Mouse (Mus musculus) cerebellum, adult 2 months (tissue): ENCODE results near the gene Ppfibp2. TPM values are rescaled to one million over a fixed set of nuclear protein-coding genes. Genes with fewer than 3 reads are reported as not detected.

Source experiments
- DNase-seq, 2 experiments: peaks; one replicate each; pipeline ENCODE4 v3.0.0; 2021
- H3K27ac ChIP-seq: fragments of 200-500 bp; 2 replicates; pipeline ENCODE4 v1.5.1; 2012; ENCODE audit warnings: low read length, control low read depth, inconsistent platforms; ENCODE audit not compliant: insufficient read depth
- H3K27me3 ChIP-seq: fragments of 200-500 bp; 2 replicates; pipeline ENCODE4 v1.6.1; 2012; ENCODE audit warnings: inconsistent platforms, mild to moderate bottlenecking, low read length, moderate library complexity; ENCODE audit not compliant: control insufficient read depth, insufficient read depth
- H3K4me1 ChIP-seq: fragments of 200-500 bp; 2 replicates; pipeline ENCODE4 v1.6.1; 2011; ENCODE audit warnings: low read length; ENCODE audit not compliant: control insufficient read depth, insufficient read depth
- H3K4me3 ChIP-seq: fragments of 200-500 bp; replicated peaks from 2 replicates; pipeline ENCODE3; 2011; ENCODE audit warnings: mild to moderate bottlenecking, low read depth, low read length, control low read depth; ENCODE audit not compliant: insufficient read depth
- CTCF ChIP-seq: fragments of 200-500 bp; IDR thresholded peaks from 2 replicates; pipeline ENCODE4 v1.5.1; 2011; ENCODE audit warnings: low read depth, mild to moderate bottlenecking, control low read depth, low read length, moderate library complexity, borderline replicate concordance; ENCODE audit not compliant: insufficient read depth
- POLR2A ChIP-seq: fragments of 200-500 bp; IDR thresholded peaks from 2 replicates; pipeline ENCODE4 v1.6.1; 2011; ENCODE audit warnings: low read length, control low read depth, borderline replicate concordance; ENCODE audit not compliant: insufficient read depth
- WGBS: fragments of 180-500 bp; shearing (Covaris S2); methylation state at CpG from one replicate; pipeline ENCODE4 v1.1.7; 2018; 5-methylcytosine and 5-hydroxymethylcytosine counted together
- polyA plus RNA-seq: library from polyadenylated mRNA; depleted of rRNA; stranded (reverse); fragments of >200 nt; gene quantifications from 2 replicates; pipeline ENCODE4 v1.2.3, GENCODE M21; 2012; rRNA removed

Ppfibp2 gene
- polyA plus RNA-seq, 1 experiment: 12.5 TPM

- no peak for DNase-seq
- WGBS: 78% methylated on average over 1 of the region's 1 CpGs
- no peak for TF ChIP-seq CTCF
- TF ChIP-seq POLR2A: no peak
- H3K4me1 ChIP-seq: no peaks in the 10 kb centered on the region
- no peak overlapping the region for H3K27ac ChIP-seq
- no peaks in the 10 kb centered on the region for H3K27me3 ChIP-seq
- H3K4me3 ChIP-seq: no peak overlapping the region
Observed at GRCm38 (mm10) chr7:107778216-107778615, 183.2 kb downstream of the Ppfibp2 start.

GRCm38 (mm10) chr7:107779611-107780010 is 184.6 kb downstream of the Ppfibp2 start:
- no peak overlapping the region for H3K27ac ChIP-seq
- no peak overlapping the region for H3K4me3 ChIP-seq
- TF ChIP-seq CTCF (peak; percentile 39; the same call in 1 of the 2 replicates), POLR2A (no peak)
- peak in 1 of 2 experiments; percentile 9 for DNase-seq
- H3K4me1 ChIP-seq: no peaks in the 10 kb centered on the region
- WGBS: 46% methylated on average over 4 of the region's 4 CpGs
- H3K27me3 ChIP-seq: no peaks in the 10 kb centered on the region

GRCm38 (mm10) chr7:107787977-107788620 is 193.1 kb downstream of the Ppfibp2 start:
- WGBS: 62% methylated on average over 3 of the region's 3 CpGs
- DNase-seq: no peak
- TF ChIP-seq POLR2A (no peak), CTCF (no peak)
- Histone ChIP-seq H3K4me3 (no peak overlapping the region), H3K4me1 (no peaks in the 10 kb centered on the region), H3K27ac (no peak overlapping the region), H3K27me3 (no peaks in the 10 kb centered on the region)

GRCm38 (mm10) chr7:107796500-107796899 is 201.5 kb downstream of the Ppfibp2 start:
- Histone ChIP-seq H3K4me3 (no peak overlapping the region), H3K4me1 (no peaks in the 10 kb centered on the region), H3K27me3 (no peaks in the 10 kb centered on the region), H3K27ac (no peak overlapping the region)
- 90% methylated on average over 2 of the region's 2 CpGs for WGBS
- no peak for DNase-seq
- TF ChIP-seq CTCF (no peak), POLR2A (no peak)

Other genes with a start within 250 kb of the Ppfibp2 start
- gene Syt9, start 224.5 kb upstream of the Ppfibp2 start, polyA plus RNA-seq: 39.6 and 43.1 TPM in 2 replicates
- gene Olfml1, start 27.8 kb upstream of the Ppfibp2 start, polyA plus RNA-seq: 11.4 and 13.4 TPM in 2 replicates
- not detected in 2 replicates for gene 5330417H12Rik, start 30.0 kb downstream of the Ppfibp2 start, polyA plus RNA-seq
- 0.47 and 0.51 TPM in 2 replicates for gene Cyb5r2, start 162.8 kb downstream of the Ppfibp2 start, polyA plus RNA-seq
- not detected in 2 replicates for gene Ovch2, start 206.0 kb downstream of the Ppfibp2 start, polyA plus RNA-seq
- gene Olfr467, start 217.1 kb downstream of the Ppfibp2 start, polyA plus RNA-seq: not detected in 2 replicates
- not detected in 2 replicates for gene Olfr469, start 230.3 kb downstream of the Ppfibp2 start, polyA plus RNA-seq